Mouse (Mus musculus): ENCODE results near the gene Tiparp. TPM values are rescaled to one million over a fixed set of nuclear protein-coding genes. Genes with fewer than 3 reads are reported as not detected.

The Tiparp gene
- polyA plus RNA-seq, 1 experiment from 2014 or later: 37.5 TPM

GRCm38 (mm10) chr3:65598071-65598830 is 70.0 kb downstream of the Tiparp start:
- no peaks in the 10 kb centered on the region for H3K9me3 ChIP-seq (replicated peaks)
- H3K27ac ChIP-seq: no peak overlapping the region
- no peaks in the 10 kb centered on the region for H3K36me3 ChIP-seq
- no peak for DNase-seq (ENCODE audit: low spot score)
- no peaks in the 10 kb centered on the region for H3K27me3 ChIP-seq (ENCODE audit: low read depth, poor library complexity, severe bottlenecking)
- peaks cover 16% of the 10 kb centered on the region for H3K4me1 ChIP-seq
- H3K4me3 ChIP-seq: no peak overlapping the region
- WGBS: 66% methylated on average over 7 of the region's 7 CpGs

GRCm38 (mm10) chr3:65599151-65599550 is 70.9 kb downstream of the Tiparp start:
- Histone ChIP-seq H3K36me3 (no peaks in the 10 kb centered on the region), H3K9me3 (replicated peaks) (no peaks in the 10 kb centered on the region), H3K27me3 (ENCODE audit: low read depth, poor library complexity, severe bottlenecking) (no peaks in the 10 kb centered on the region), H3K4me3 (no peak overlapping the region), H3K27ac (no peak overlapping the region), H3K4me1 (peaks cover 16% of the 10 kb centered on the region)
- no peak for DNase-seq (ENCODE audit: low spot score)
- 88% methylated on average over 6 of the region's 6 CpGs for WGBS

- no peaks in the 10 kb centered on the region for H3K36me3 ChIP-seq
- 83% methylated on average over 8 of the region's 8 CpGs for WGBS
- DNase-seq (ENCODE audit: low spot score): no peak
Measured at GRCm38 (mm10) chr3:65601291-65602050, 73.3 kb downstream of the Tiparp start.

GRCm38 (mm10) chr3:65603392-65604055 is 75.3 kb downstream of the Tiparp start:
- DNase-seq (ENCODE audit: low spot score): no peak
- Histone ChIP-seq H3K9me3 (replicated peaks) (no peaks in the 10 kb centered on the region), H3K4me3 (no peak overlapping the region), H3K27ac (no peak overlapping the region), H3K4me1 (peaks cover 5% of the 10 kb centered on the region), H3K36me3 (no peaks in the 10 kb centered on the region), H3K27me3 (ENCODE audit: low read depth, poor library complexity, severe bottlenecking) (no peaks in the 10 kb centered on the region)
- WGBS: 76% methylated on average over 4 of the region's 4 CpGs

More at GRCm38 (mm10) chr3:65601291-65602050, 73.3 kb downstream of the Tiparp start:
- Histone ChIP-seq H3K27ac (no peak overlapping the region), H3K9me3 (replicated peaks) (no peaks in the 10 kb centered on the region), H3K27me3 (ENCODE audit: low read depth, poor library complexity, severe bottlenecking) (no peaks in the 10 kb centered on the region), H3K4me1 (peaks cover 13% of the 10 kb centered on the region), H3K4me3 (no peak overlapping the region)

Other genes starting within 250 kb of the Tiparp start
- gene Ssr3, start 135.8 kb upstream of the Tiparp start, polyA plus RNA-seq (2016; fragmentation: Nextera tagmentation; extraction: Ambion mirVana): 226 and 253 TPM in 2 replicates
- gene Lekr1, start 137.8 kb downstream of the Tiparp start, polyA plus RNA-seq (2016; fragmentation: Nextera tagmentation; extraction: Ambion mirVana): 3.7 and 5.3 TPM in 2 replicates

Data from limb, embryonic 10.5 days (tissue).